Mouse (Mus musculus): Measurements from ENCODE around the gene Rptor. TPM values are rescaled to one million over a fixed set of nuclear protein-coding genes. Genes with fewer than 3 reads are reported as not detected.

The Rptor gene
- polyA plus RNA-seq, 1 experiment from 2014 or later, result 12.6 TPM

- 89% methylated on average over 5 of the region's 5 CpGs for WGBS
- no peaks in the 10 kb centered on the region for H3K36me3 ChIP-seq (ENCODE audit: control insufficient read depth, insufficient read depth, low read length)
Observed at GRCm38 (mm10) chr11:119710822-119711221, 108.1 kb downstream of the Rptor start.

GRCm38 (mm10) chr11:119715437-119715836 lies 112.7 kb downstream of the Rptor start:
- peaks cover 6% of the 10 kb centered on the region for H3K4me1 ChIP-seq (ENCODE audit: control insufficient read depth, insufficient read depth, low read length)
- no peak overlapping the region for H3K4me2 ChIP-seq (ENCODE audit: low read depth)
- DNase-seq (ENCODE audit: low spot score), result no peak
- H3K9me3 ChIP-seq (ENCODE audit: control insufficient read depth, low read length), result no peaks in the 10 kb centered on the region
- H3K27me3 ChIP-seq (ENCODE audit: control insufficient read depth, insufficient read depth, low read length), result no peaks in the 10 kb centered on the region
- H3K27ac ChIP-seq (ENCODE audit: low read depth, low read length), result no peak overlapping the region
- H3K9ac ChIP-seq (ENCODE audit: low read length), result no peak overlapping the region
- 48% methylated on average over 5 of the region's 5 CpGs for WGBS
- no peak overlapping the region for H3K4me3 ChIP-seq (ENCODE audit: low read depth, low read length)
- H3K36me3 ChIP-seq (ENCODE audit: control insufficient read depth, insufficient read depth, low read length), result no peaks in the 10 kb centered on the region
- no peak for ATAC-seq (ENCODE audit: insufficient read depth, low FRiP score, low TSS enrichment)

More at GRCm38 (mm10) chr11:119710822-119711221, 108.1 kb downstream of the Rptor start:
- ATAC-seq (ENCODE audit: insufficient read depth, low FRiP score, low TSS enrichment) (no peak), DNase-seq (ENCODE audit: low spot score) (no peak)
- Histone ChIP-seq H3K4me3 (ENCODE audit: low read depth, low read length) (no peak overlapping the region), H3K4me1 (ENCODE audit: control insufficient read depth, insufficient read depth, low read length) (peaks cover 6% of the 10 kb centered on the region), H3K4me2 (ENCODE audit: low read depth) (no peak overlapping the region), H3K27ac (ENCODE audit: low read depth, low read length) (no peak overlapping the region), H3K27me3 (ENCODE audit: control insufficient read depth, insufficient read depth, low read length) (no peaks in the 10 kb centered on the region), H3K9me3 (ENCODE audit: control insufficient read depth, low read length) (no peaks in the 10 kb centered on the region), H3K9ac (ENCODE audit: low read length) (no peak overlapping the region)

GRCm38 (mm10) chr11:119715841-119716596 lies 113.3 kb downstream of the Rptor start:
- DNase-seq (ENCODE audit: low spot score) (no peak), ATAC-seq (ENCODE audit: insufficient read depth, low FRiP score, low TSS enrichment) (no peak)
- Histone ChIP-seq H3K27me3 (ENCODE audit: control insufficient read depth, insufficient read depth, low read length) (no peaks in the 10 kb centered on the region), H3K4me2 (ENCODE audit: low read depth) (no peak overlapping the region), H3K9ac (ENCODE audit: low read length) (no peak overlapping the region), H3K27ac (ENCODE audit: low read depth, low read length) (no peak overlapping the region), H3K4me3 (ENCODE audit: low read depth, low read length) (no peak overlapping the region), H3K9me3 (ENCODE audit: control insufficient read depth, low read length) (no peaks in the 10 kb centered on the region), H3K36me3 (ENCODE audit: control insufficient read depth, insufficient read depth, low read length) (no peaks in the 10 kb centered on the region), H3K4me1 (ENCODE audit: control insufficient read depth, insufficient read depth, low read length) (peaks cover 6% of the 10 kb centered on the region)
- 93% methylated on average over 5 of the region's 5 CpGs for WGBS

GRCm38 (mm10) chr11:119718115-119718514 lies 115.4 kb downstream of the Rptor start:
- Histone ChIP-seq H3K4me3 (ENCODE audit: low read depth, low read length) (no peak overlapping the region), H3K9me3 (ENCODE audit: control insufficient read depth, low read length) (no peaks in the 10 kb centered on the region), H3K27me3 (ENCODE audit: control insufficient read depth, insufficient read depth, low read length) (no peaks in the 10 kb centered on the region), H3K4me1 (ENCODE audit: control insufficient read depth, insufficient read depth, low read length) (peaks cover 6% of the 10 kb centered on the region), H3K27ac (ENCODE audit: low read depth, low read length) (no peak overlapping the region), H3K36me3 (ENCODE audit: control insufficient read depth, insufficient read depth, low read length) (no peaks in the 10 kb centered on the region), H3K4me2 (ENCODE audit: low read depth) (no peak overlapping the region), H3K9ac (ENCODE audit: low read length) (no peak overlapping the region)
- no peak for ATAC-seq (ENCODE audit: insufficient read depth, low FRiP score, low TSS enrichment)
- 95% methylated on average over 3 of the region's 3 CpGs for WGBS
- no peak for DNase-seq (ENCODE audit: low spot score)

GRCm38 (mm10) chr11:119720101-119721048 lies 117.7 kb downstream of the Rptor start:
- ATAC-seq (ENCODE audit: insufficient read depth, low FRiP score, low TSS enrichment) (no peak), DNase-seq (ENCODE audit: low spot score) (no peak)
- 90% methylated on average over 9 of the region's 9 CpGs for WGBS
- no peaks in the 10 kb centered on the region for H3K27me3 ChIP-seq (ENCODE audit: control insufficient read depth, insufficient read depth, low read length)
- no peaks in the 10 kb centered on the region for H3K36me3 ChIP-seq (ENCODE audit: control insufficient read depth, insufficient read depth, low read length)
- H3K9ac ChIP-seq (ENCODE audit: low read length), result no peak overlapping the region
- no peaks in the 10 kb centered on the region for H3K9me3 ChIP-seq (ENCODE audit: control insufficient read depth, low read length)
- H3K4me1 ChIP-seq (ENCODE audit: control insufficient read depth, insufficient read depth, low read length), result peaks cover 3% of the 10 kb centered on the region
- H3K4me2 ChIP-seq (ENCODE audit: low read depth), result no peak overlapping the region
- no peak overlapping the region for H3K4me3 ChIP-seq (ENCODE audit: low read depth, low read length)
- no peak overlapping the region for H3K27ac ChIP-seq (ENCODE audit: low read depth, low read length)

- DNase-seq (ENCODE audit: low spot score), result no peak
- no peak overlapping the region for H3K9ac ChIP-seq (ENCODE audit: low read length)
- 0 out of 2 replicates have a peak, but pooled peaks cover 2% of the 10 kb centered on the region for H3K36me3 ChIP-seq (ENCODE audit: control insufficient read depth, insufficient read depth, low read length)
- no peaks in the 10 kb centered on the region for H3K9me3 ChIP-seq (ENCODE audit: control insufficient read depth, low read length)
- H3K4me2 ChIP-seq (ENCODE audit: low read depth), result no peak overlapping the region
- no peaks in the 10 kb centered on the region for H3K27me3 ChIP-seq (ENCODE audit: control insufficient read depth, insufficient read depth, low read length)
- no peak overlapping the region for H3K4me3 ChIP-seq (ENCODE audit: low read depth, low read length)
- 94% methylated on average over 9 of the region's 9 CpGs for WGBS
- no peak overlapping the region for H3K27ac ChIP-seq (ENCODE audit: low read depth, low read length)
- no peak for ATAC-seq (ENCODE audit: insufficient read depth, low FRiP score, low TSS enrichment)
- H3K4me1 ChIP-seq (ENCODE audit: control insufficient read depth, insufficient read depth, low read length), result no peaks in the 10 kb centered on the region
Observed at GRCm38 (mm10) chr11:119724709-119725108, 122.0 kb downstream of the Rptor start.

- WGBS, result 89% methylated on average over 5 of the region's 5 CpGs
- no peak for DNase-seq (ENCODE audit: low spot score)
- H3K4me2 ChIP-seq (ENCODE audit: low read depth), result no peak overlapping the region
- H3K9me3 ChIP-seq (ENCODE audit: control insufficient read depth, low read length), result no peaks in the 10 kb centered on the region
- H3K9ac ChIP-seq (ENCODE audit: low read length), result no peak overlapping the region
- ATAC-seq (ENCODE audit: insufficient read depth, low FRiP score, low TSS enrichment), result no peak
- H3K36me3 ChIP-seq (ENCODE audit: control insufficient read depth, insufficient read depth, low read length), result 0 out of 2 replicates have a peak, but pooled peaks cover 2% of the 10 kb centered on the region
- H3K27me3 ChIP-seq (ENCODE audit: control insufficient read depth, insufficient read depth, low read length), result no peaks in the 10 kb centered on the region
- no peak overlapping the region for H3K27ac ChIP-seq (ENCODE audit: low read depth, low read length)
- H3K4me1 ChIP-seq (ENCODE audit: control insufficient read depth, insufficient read depth, low read length), result no peaks in the 10 kb centered on the region
- no peak overlapping the region for H3K4me3 ChIP-seq (ENCODE audit: low read depth, low read length)
Observed at GRCm38 (mm10) chr11:119731382-119731781, 128.7 kb downstream of the Rptor start.

GRCm38 (mm10) chr11:119732362-119732761 lies 129.7 kb downstream of the Rptor start:
- WGBS, result 82% methylated on average over 1 of the region's 1 CpGs
- ATAC-seq (ENCODE audit: insufficient read depth, low FRiP score, low TSS enrichment) (no peak), DNase-seq (ENCODE audit: low spot score) (no peak)
- H3K27ac ChIP-seq (ENCODE audit: low read depth, low read length), result no peak overlapping the region
- no peak overlapping the region for H3K9ac ChIP-seq (ENCODE audit: low read length)
- no peaks in the 10 kb centered on the region for H3K9me3 ChIP-seq (ENCODE audit: control insufficient read depth, low read length)
- no peak overlapping the region for H3K4me2 ChIP-seq (ENCODE audit: low read depth)
- no peaks in the 10 kb centered on the region for H3K27me3 ChIP-seq (ENCODE audit: control insufficient read depth, insufficient read depth, low read length)
- no peak overlapping the region for H3K4me3 ChIP-seq (ENCODE audit: low read depth, low read length)
- 0 out of 2 replicates have a peak, but pooled peaks cover 1% of the 10 kb centered on the region for H3K36me3 ChIP-seq (ENCODE audit: control insufficient read depth, insufficient read depth, low read length)
- H3K4me1 ChIP-seq (ENCODE audit: control insufficient read depth, insufficient read depth, low read length), result no peaks in the 10 kb centered on the region

All from neural tube, embryonic 11.5 days (tissue).